8 mouse cellular contexts compared by ENCODE assay signal in the genomic region with DNA sequence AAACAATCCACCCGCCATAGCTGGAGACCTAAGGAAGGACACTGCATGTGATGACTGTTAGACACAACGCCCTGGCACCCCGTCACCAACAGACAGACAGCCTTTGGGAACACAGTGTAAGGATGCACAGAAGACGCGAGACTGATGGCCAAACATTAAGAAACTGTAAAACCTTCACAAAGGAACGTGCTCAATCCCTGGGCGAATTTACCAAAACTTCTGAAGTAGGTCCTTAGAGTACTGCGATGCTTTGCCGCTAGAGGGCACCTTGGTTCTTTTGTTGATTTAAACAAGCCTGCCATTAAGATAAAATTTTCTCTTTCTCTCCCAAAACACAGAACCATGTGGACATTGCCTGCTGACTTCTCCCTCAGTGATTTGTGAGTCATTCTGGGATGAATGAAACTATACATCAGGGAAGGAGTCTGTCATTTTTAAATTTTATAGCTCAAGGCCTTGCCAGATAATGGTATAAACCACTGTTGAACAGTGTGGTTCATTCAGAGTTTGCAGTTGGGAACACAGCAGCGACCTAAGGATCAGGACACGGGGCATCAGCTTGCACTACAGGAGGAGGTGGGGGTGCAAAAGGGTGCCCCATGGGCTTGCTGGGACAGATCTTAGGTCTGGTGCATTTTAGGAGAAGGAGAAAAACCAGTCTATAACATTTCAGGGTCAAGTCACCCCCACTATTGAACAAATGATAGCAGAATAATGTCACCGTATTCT. TPM values are rescaled to one million over a fixed set of nuclear protein-coding genes. Genes with fewer than 3 reads are reported as not detected.
DNase-seq lines count a peak whose midpoint lies in the region; ATAC-seq lines count a peak whose summit lies in the region.

No protein-coding gene starts in this region.

- H3K27ac ChIP-seq in embryonic facial prominence, embryonic 14.5 days (replicated peaks; ENCODE audit: low read depth, low read length), result no peak overlapping the region; the same call in 1 of the 2 replicates

- H3K36me3 ChIP-seq in embryonic facial prominence, embryonic 14.5 days (ENCODE audit: control insufficient read depth, insufficient read depth, low read length), result peaks cover 12% of the 10 kb centered on the region

- H3K9ac ChIP-seq in embryonic facial prominence, embryonic 14.5 days (ENCODE audit: low read depth, low read length), result no peak overlapping the region

- H3K4me3 ChIP-seq in embryonic facial prominence, embryonic 14.5 days (ENCODE audit: low read depth, low read length), result no peak overlapping the region

- no peaks in the 10 kb centered on the region for H3K27me3 ChIP-seq in embryonic facial prominence, embryonic 14.5 days (replicated peaks; ENCODE audit: control insufficient read depth, insufficient read depth, low read length)

- H3K4me2 ChIP-seq in embryonic facial prominence, embryonic 14.5 days (ENCODE audit: low read depth, low read length), result no peak overlapping the region

- H3K9me3 ChIP-seq in embryonic facial prominence, embryonic 14.5 days (ENCODE audit: control insufficient read depth, low read length), result no peaks in the 10 kb centered on the region

- peak; percentile 41; the same call in 1 of the 2 replicates for ATAC-seq in embryonic facial prominence, embryonic 14.5 days (ENCODE audit: low read depth)

- intact Hi-C loops in heart, postnatal 14 days (cut with DNase I), result loop anchor here (1.0 to 2.0 kb wide), 2 partner anchors 253 to 260 kb away; no protein-coding TSS in a partner anchor

- peaks cover 4% of the 10 kb centered on the region; the same call in 1 of the 2 replicates for H3K4me1 ChIP-seq in embryonic facial prominence, embryonic 14.5 days (ENCODE audit: control insufficient read depth, insufficient read depth, low read length)

- WGBS in embryonic facial prominence, embryonic 14.5 days, result 47% methylated on average over 12 of the region's 12 CpGs

- peak; percentile 47 for DNase-seq in gastrocnemius, adult 18-20 months (ENCODE audit: low spot score)
- DNase-seq in gastrocnemius, postnatal 25 days, result no peak
- peak; percentile 64 for DNase-seq in adrenal gland, postnatal 25 days
- DNase-seq in embryonic facial prominence, embryonic 14.5 days (ENCODE audit: low spot score), result peak; percentile 88
- DNase-seq in heart, postnatal 14 days, result peak; percentile 75 to 82
- DNase-seq in layer of hippocampus, postnatal 10 days (ENCODE audit: low spot score in 2 of 2), result peak; percentile 78 to 81
- DNase-seq in mesoderm, embryonic 11.5 days (ENCODE audit: low read depth, low spot score), result peak; percentile 73
- peak; percentile 39 for DNase-seq in right cerebral cortex, postnatal 25 days

RNA-seq across cellular contexts. Expression of gene Hmgb2, which starts 28.6 kb away (rescaled TPM):
- total RNA-seq in gastrocnemius, adult 18-20 months (2021), result 1 to 10 TPM; 2.8 to 5.0 TPM
- 1 to 10 TPM; 2.7 to 5.6 TPM for total RNA-seq in gastrocnemius, postnatal 25 days (2021)
- 28.0 and 35.7 TPM in 2 replicates for total RNA-seq in adrenal gland, postnatal 25 days (2021)
- polyA plus RNA-seq in embryonic facial prominence, embryonic 14.5 days (2014; fragmentation: Nextera tagmentation; extraction: Ambion mirVana), result 258 and 290 TPM in 2 replicates
- total RNA-seq in heart, postnatal 14 days (2021), result 10 to 100 TPM; 27.0 to 51.5 TPM
- total RNA-seq in layer of hippocampus, postnatal 10 days (2021), result 10 to 100 TPM; 16.5 to 19.3 TPM

RNA-seq across cellular contexts. Expression of gene Sap30, which starts 52.6 kb away (rescaled TPM):
- total RNA-seq in gastrocnemius, adult 18-20 months (2021), result 10 to 100 TPM in 1 of 2 experiments, 1 to 10 TPM in 1; 6.7 to 14.4 TPM
- 10 to 100 TPM; 10.2 to 18.5 TPM for total RNA-seq in gastrocnemius, postnatal 25 days (2021)
- 12.4 and 15.1 TPM in 2 replicates for total RNA-seq in adrenal gland, postnatal 25 days (2021)
- polyA plus RNA-seq in embryonic facial prominence, embryonic 14.5 days (2014; fragmentation: Nextera tagmentation; extraction: Ambion mirVana), result 32.8 and 34.4 TPM in 2 replicates
- total RNA-seq in heart, postnatal 14 days (2021), result 10 to 100 TPM; 12.9 TPM
- 10 to 100 TPM; 12.5 to 13.7 TPM for total RNA-seq in layer of hippocampus, postnatal 10 days (2021)
